Mouse (Mus musculus) intestine, embryonic 16.5 days (tissue): Measurements from ENCODE around the gene Gm49337. TPM values are rescaled to one million over a fixed set of nuclear protein-coding genes. Genes with fewer than 3 reads are reported as not detected.

Experiments
- ATAC-seq: fragments of 200-750 bp; cut with Nextera tagmentation; 2 replicates; pipeline ENCODE4 v1.8.0; 2017; ENCODE audit warnings: moderate TSS enrichment, moderate library complexity
- H3K27ac ChIP-seq: fragments of 300-500 bp; sonication (generic); 2 replicates; pipeline ENCODE4 v1.5.1; 2014; ENCODE audit warnings: mild to moderate bottlenecking, low read length
- H3K27me3 ChIP-seq: fragments of 300-500 bp; sonication (generic); replicated peaks from 2 replicates; pipeline ENCODE4 v1.6.1; 2014; ENCODE audit warnings: low read length, control low read depth, mixed read lengths; ENCODE audit not compliant: control insufficient read depth, insufficient read depth
- H3K36me3 ChIP-seq: fragments of 300-500 bp; sonication (generic); 2 replicates; pipeline ENCODE4 v1.6.1; 2014; ENCODE audit warnings: low read length, control low read depth; ENCODE audit not compliant: control insufficient read depth, insufficient read depth
- H3K4me1 ChIP-seq: fragments of 300-500 bp; sonication (generic); 2 replicates; pipeline ENCODE4 v1.6.1; 2014; ENCODE audit warnings: low read length, control low read depth, mixed read lengths; ENCODE audit not compliant: control insufficient read depth, insufficient read depth
- H3K4me2 ChIP-seq: fragments of 300-500 bp; sonication (generic); 2 replicates; pipeline ENCODE4 v1.6.1; 2014; ENCODE audit warnings: low read depth, low read length, control low read depth
- H3K4me3 ChIP-seq: fragments of 300-500 bp; sonication (generic); 2 replicates; pipeline ENCODE4 v1.5.1; 2014; ENCODE audit warnings: mild to moderate bottlenecking, low read length
- H3K9ac ChIP-seq: fragments of 300-500 bp; sonication (generic); 2 replicates; pipeline ENCODE4 v1.6.1; 2014; ENCODE audit warnings: low read depth, low read length
- H3K9me3 ChIP-seq: fragments of 300-500 bp; sonication (generic); 2 replicates; pipeline ENCODE4 v1.6.1; 2016; ENCODE audit warnings: low read length, control low read depth; ENCODE audit not compliant: control insufficient read depth
- WGBS: fragments of 180-500 bp; shearing (Covaris S2); extraction: QIAGEN DNeasy Blood & Tissue Kit; methylation state at CpG from one replicate; pipeline ENCODE4 v1.1.7; 2014; 5-methylcytosine and 5-hydroxymethylcytosine counted together
- polyA plus RNA-seq: library from polyadenylated mRNA; unstranded; fragments of >200 nt; fragmentation: Nextera tagmentation; extraction: Ambion mirVana; gene quantifications from 2 replicates; pipeline ENCODE4 v1.2.1, GENCODE M21; 2015

Gm49337 gene
- polyA plus RNA-seq, 1 experiment from 2014 or later: not detected

GRCm38 (mm10) chr4:116173752-116174151, 568 bp downstream of the Gm49337 start:
- Histone ChIP-seq H3K27me3 (no peaks in the 10 kb centered on the region), H3K4me1 (peaks cover 31% of the 10 kb centered on the region), H3K27ac (no peak overlapping the region), H3K9me3 (no peaks in the 10 kb centered on the region), H3K36me3 (no peaks in the 10 kb centered on the region), H3K4me2 (no peak overlapping the region), H3K4me3 (no peak overlapping the region), H3K9ac (no peak overlapping the region)
- no peak for ATAC-seq
- 85% methylated on average over 4 of the region's 4 CpGs for WGBS

- Histone ChIP-seq H3K27ac (0 out of 2 replicates have a peak overlapping the region, but pooled peaks have one; percentile 16), H3K9ac (no peak overlapping the region), H3K4me3 (no peak overlapping the region), H3K4me2 (no peak overlapping the region), H3K4me1 (peaks cover 31% of the 10 kb centered on the region), H3K36me3 (no peaks in the 10 kb centered on the region), H3K27me3 (no peaks in the 10 kb centered on the region), H3K9me3 (no peaks in the 10 kb centered on the region)
- WGBS: 34% methylated on average over 6 of the region's 6 CpGs
- peak; percentile 16; the same call in 1 of the 2 replicates for ATAC-seq
Measured at GRCm38 (mm10) chr4:116174466-116175116, 1.4 kb downstream of the Gm49337 start.

GRCm38 (mm10) chr4:116175136-116175535, 2.0 kb downstream of the Gm49337 start:
- Histone ChIP-seq H3K27ac (no peak overlapping the region), H3K36me3 (no peaks in the 10 kb centered on the region), H3K4me1 (peaks cover 31% of the 10 kb centered on the region), H3K9ac (no peak overlapping the region), H3K27me3 (no peaks in the 10 kb centered on the region), H3K4me3 (no peak overlapping the region), H3K4me2 (no peak overlapping the region), H3K9me3 (no peaks in the 10 kb centered on the region)
- ATAC-seq: no peak

DNA sequence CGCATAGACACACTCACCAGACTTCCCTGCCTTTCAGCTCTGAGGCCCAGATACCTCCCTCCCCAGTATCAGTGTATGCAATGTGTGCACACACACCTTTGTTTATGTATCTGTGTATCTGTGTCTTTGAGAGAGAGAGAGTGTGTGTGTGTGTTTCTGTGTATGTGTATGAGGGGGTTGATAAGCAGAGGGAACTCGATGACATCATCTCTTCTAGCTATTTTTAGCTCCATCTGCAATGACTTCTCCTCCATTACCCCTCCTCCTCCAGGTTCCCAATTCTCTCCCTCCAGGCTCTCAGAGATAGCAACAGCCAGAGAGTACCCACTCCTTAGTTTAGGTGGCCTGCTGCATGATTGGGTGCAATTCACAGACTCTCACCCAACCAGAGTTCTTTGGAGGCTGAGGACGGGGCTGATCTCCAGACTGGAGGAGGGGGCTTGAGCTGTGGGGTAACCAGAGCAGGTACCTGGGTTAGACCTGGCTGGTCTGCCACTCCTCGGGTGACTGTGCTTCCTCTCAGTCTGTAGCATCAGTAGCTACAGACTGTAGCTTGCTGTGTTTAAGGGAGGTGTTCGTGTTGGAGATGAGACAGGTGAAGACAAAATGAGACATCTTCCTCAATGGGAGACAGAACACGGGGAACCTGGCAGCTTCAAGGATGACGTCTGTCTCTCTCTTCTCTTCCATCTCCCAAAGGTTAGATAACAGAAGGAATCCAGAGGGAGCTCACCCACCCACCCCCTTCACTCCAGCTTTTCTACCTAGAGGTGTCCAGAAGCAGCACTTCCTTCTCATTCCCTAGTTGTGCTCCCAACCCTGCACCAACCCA, 2.7 kb downstream of the Gm49337 start:
- peak overlapping the region; percentile 59 for H3K9ac ChIP-seq
- peak overlapping the region; percentile 6; the same call in 1 of the 2 replicates for H3K4me3 ChIP-seq
- peak; percentile 20 for ATAC-seq
- H3K4me2 ChIP-seq: peak overlapping the region; percentile 49
- H3K27ac ChIP-seq: peak overlapping the region; percentile 80
- 46% methylated on average over 7 of the region's 7 CpGs for WGBS
- H3K9me3 ChIP-seq: no peaks in the 10 kb centered on the region
- H3K36me3 ChIP-seq: no peaks in the 10 kb centered on the region
- peaks cover 31% of the 10 kb centered on the region for H3K4me1 ChIP-seq
- H3K27me3 ChIP-seq: no peaks in the 10 kb centered on the region

GRCm38 (mm10) chr4:116176543-116176988, 3.4 kb downstream of the Gm49337 start:
- Histone ChIP-seq H3K27ac (peak overlapping the region; percentile 80), H3K9ac (peak overlapping the region; percentile 59), H3K9me3 (no peaks in the 10 kb centered on the region), H3K4me1 (peaks cover 31% of the 10 kb centered on the region), H3K27me3 (no peaks in the 10 kb centered on the region), H3K4me2 (peak overlapping the region; percentile 49), H3K36me3 (no peaks in the 10 kb centered on the region), H3K4me3 (peak overlapping the region; percentile 6; the same call in 1 of the 2 replicates)
- 16% methylated on average over 10 of the region's 10 CpGs for WGBS
- ATAC-seq: peak; percentile 85

DNA sequence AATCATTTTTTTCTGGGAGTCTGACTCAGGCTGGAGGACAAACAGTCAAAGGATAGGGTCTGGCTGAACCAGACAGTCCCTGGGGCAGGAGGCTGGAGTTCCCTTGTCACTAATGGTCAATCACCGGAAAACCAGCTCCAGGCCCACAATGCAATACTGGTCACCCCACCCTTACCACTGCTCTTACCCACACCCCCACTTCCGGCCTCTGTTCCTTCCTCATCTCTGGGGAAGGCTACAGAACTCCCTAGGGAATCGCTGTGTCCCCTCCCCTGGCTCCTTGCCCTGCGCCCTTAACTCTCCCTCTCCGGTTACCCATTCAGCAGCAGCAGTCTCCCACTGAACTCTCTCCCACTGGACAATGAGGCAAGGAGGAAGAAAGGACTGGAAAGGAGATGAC, 4.0 kb downstream of the Gm49337 start:
- Histone ChIP-seq H3K9me3 (no peaks in the 10 kb centered on the region), H3K36me3 (no peaks in the 10 kb centered on the region), H3K27ac (peak overlapping the region; percentile 80), H3K27me3 (no peaks in the 10 kb centered on the region), H3K4me3 (no peak overlapping the region; the same call in 1 of the 2 replicates), H3K9ac (peak overlapping the region; percentile 59), H3K4me2 (peak overlapping the region; percentile 49), H3K4me1 (peaks cover 31% of the 10 kb centered on the region)
- 28% methylated on average over 5 of the region's 5 CpGs for WGBS
- peak; percentile 47 for ATAC-seq

GRCm38 (mm10) chr4:116182079-116182478, 8.9 kb downstream of the Gm49337 start:
- no peak overlapping the region for H3K4me3 ChIP-seq
- no peak overlapping the region for H3K27ac ChIP-seq
- H3K4me1 ChIP-seq: peaks cover 3% of the 10 kb centered on the region
- H3K27me3 ChIP-seq: no peaks in the 10 kb centered on the region
- WGBS: 70% methylated on average over 3 of the region's 3 CpGs
- no peak overlapping the region for H3K4me2 ChIP-seq
- ATAC-seq: no peak
- H3K9me3 ChIP-seq: no peaks in the 10 kb centered on the region
- H3K36me3 ChIP-seq: no peaks in the 10 kb centered on the region
- H3K9ac ChIP-seq: no peak overlapping the region

DNA sequence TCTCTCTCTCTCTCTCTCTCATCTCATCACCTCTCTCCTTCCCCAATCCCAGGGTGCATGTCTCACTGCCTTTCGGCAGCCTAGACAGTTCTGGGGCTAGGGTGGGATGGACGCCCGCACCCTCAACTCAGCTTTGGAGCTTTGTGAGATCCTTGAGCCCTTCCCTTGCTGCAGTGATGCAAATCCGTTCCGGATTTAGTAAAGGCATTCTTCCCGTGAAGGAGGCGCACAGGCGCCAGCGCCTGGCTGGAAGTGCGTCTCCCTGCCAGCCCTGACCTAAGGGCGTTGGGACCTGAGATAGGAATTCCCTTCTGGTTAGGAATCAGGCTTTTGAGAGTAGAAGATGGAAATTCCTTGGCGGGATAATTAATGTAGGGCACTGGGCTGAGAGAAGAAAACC, 9.6 kb downstream of the Gm49337 start:
- no peak for ATAC-seq
- Histone ChIP-seq H3K9me3 (no peaks in the 10 kb centered on the region), H3K9ac (0 out of 2 replicates have a peak overlapping the region, but pooled peaks have one; percentile 41), H3K36me3 (no peaks in the 10 kb centered on the region), H3K4me2 (no peak overlapping the region), H3K27me3 (no peaks in the 10 kb centered on the region), H3K4me1 (no peaks in the 10 kb centered on the region), H3K4me3 (no peak overlapping the region), H3K27ac (no peak overlapping the region)
- WGBS: 25% methylated on average over 12 of the region's 12 CpGs

DNA sequence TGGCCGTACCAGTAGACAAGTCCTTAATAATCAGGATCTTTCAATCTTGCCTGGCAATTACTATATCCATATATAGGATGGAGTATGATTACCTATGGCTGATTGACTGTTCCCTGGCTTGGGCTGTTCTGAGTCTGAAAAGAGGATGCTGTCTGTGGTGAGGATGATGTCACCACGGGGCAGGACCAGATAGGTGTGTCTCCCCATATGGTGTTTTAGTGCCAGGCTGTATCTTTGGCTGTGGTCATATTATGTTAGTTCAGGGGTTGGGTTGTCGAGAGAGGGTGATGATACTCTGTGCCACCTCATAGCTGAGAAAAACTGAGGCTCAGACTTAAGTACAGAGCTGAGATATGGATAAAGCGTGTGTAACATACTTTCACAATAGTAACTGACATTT, 11.9 kb downstream of the Gm49337 start:
- WGBS: 84% methylated on average over 4 of the region's 4 CpGs
- Histone ChIP-seq H3K4me3 (no peak overlapping the region), H3K4me1 (no peaks in the 10 kb centered on the region), H3K9ac (no peak overlapping the region), H3K4me2 (no peak overlapping the region), H3K36me3 (no peaks in the 10 kb centered on the region), H3K9me3 (no peaks in the 10 kb centered on the region), H3K27ac (no peak overlapping the region), H3K27me3 (no peaks in the 10 kb centered on the region)
- no peak for ATAC-seq
